Mouse (Mus musculus) lung, embryonic 16.5 days (tissue): Measurements from ENCODE around the gene Psmd3. TPM values are rescaled to one million over a fixed set of nuclear protein-coding genes. Genes with fewer than 3 reads are reported as not detected.

ENCODE experiments used
- ATAC-seq: fragments of 200-750 bp; cut with Nextera tagmentation; 2 replicates; pipeline ENCODE4 v1.8.0; 2017; ENCODE audit warnings: low read depth, mild to moderate bottlenecking, moderate library complexity
- H3K27ac ChIP-seq: fragments of 300-500 bp; sonication (generic); 2 replicates; pipeline ENCODE4 v1.5.1; 2014; ENCODE audit warnings: mild to moderate bottlenecking, control low read depth, low read length
- H3K27me3 ChIP-seq: fragments of 300-500 bp; sonication (generic); 2 replicates; pipeline ENCODE4 v1.6.1; 2014; ENCODE audit warnings: low read depth, low read length, mixed read lengths; ENCODE audit not compliant: control insufficient read depth, insufficient read depth
- H3K36me3 ChIP-seq: fragments of 300-500 bp; sonication (generic); 2 replicates; pipeline ENCODE4 v1.6.1; 2014; ENCODE audit warnings: low read length; ENCODE audit not compliant: control insufficient read depth, insufficient read depth
- H3K4me1 ChIP-seq: fragments of 300-500 bp; sonication (generic); replicated peaks from 2 replicates; pipeline ENCODE4 v1.6.1; 2014; ENCODE audit warnings: low read length, mixed read lengths; ENCODE audit not compliant: control insufficient read depth, insufficient read depth
- H3K4me2 ChIP-seq: fragments of 300-500 bp; sonication (generic); 2 replicates; pipeline ENCODE4 v1.6.1; 2014; ENCODE audit warnings: low read depth, low read length, control low read depth
- H3K4me3 ChIP-seq: fragments of 300-500 bp; sonication (generic); 2 replicates; pipeline ENCODE4 v1.5.1; 2014; ENCODE audit warnings: mild to moderate bottlenecking, low read length, control low read depth
- H3K9ac ChIP-seq: fragments of 300-500 bp; sonication (generic); 2 replicates; pipeline ENCODE4 v1.6.1; 2014; ENCODE audit warnings: low read length, control low read depth
- H3K9me3 ChIP-seq: fragments of 300-500 bp; sonication (generic); 2 replicates; pipeline ENCODE4 v1.6.1; 2016; ENCODE audit warnings: low read length; ENCODE audit not compliant: control insufficient read depth
- WGBS: fragments of 180-500 bp; shearing (Covaris S2); extraction: QIAGEN DNeasy Blood & Tissue Kit; methylation state at CpG from one replicate; pipeline ENCODE4 v1.1.7; 2014; 5-methylcytosine and 5-hydroxymethylcytosine counted together
- polyA plus RNA-seq: library from polyadenylated mRNA; unstranded; fragments of >200 nt; fragmentation: Nextera tagmentation; extraction: Ambion mirVana; gene quantifications from 2 replicates; pipeline ENCODE4 v1.2.1, GENCODE M21; 2015

The Psmd3 gene
- polyA plus RNA-seq, 1 experiment from 2014 or later: 177 TPM

GRCm38 (mm10) chr11:98738428-98738911 lies 56.1 kb downstream of the Psmd3 start:
- ATAC-seq: no peak
- H3K27ac ChIP-seq: no peak overlapping the region
- H3K9ac ChIP-seq: no peak overlapping the region
- no peak overlapping the region for H3K4me2 ChIP-seq
- peaks cover 19% of the 10 kb centered on the region for H3K4me1 ChIP-seq
- no peaks in the 10 kb centered on the region for H3K27me3 ChIP-seq
- no peaks in the 10 kb centered on the region for H3K36me3 ChIP-seq
- 53% methylated on average over 4 of the region's 4 CpGs for WGBS
- H3K4me3 ChIP-seq: no peak overlapping the region
- peaks cover 3% of the 10 kb centered on the region; the same call in 1 of the 2 replicates for H3K9me3 ChIP-seq

DNA sequence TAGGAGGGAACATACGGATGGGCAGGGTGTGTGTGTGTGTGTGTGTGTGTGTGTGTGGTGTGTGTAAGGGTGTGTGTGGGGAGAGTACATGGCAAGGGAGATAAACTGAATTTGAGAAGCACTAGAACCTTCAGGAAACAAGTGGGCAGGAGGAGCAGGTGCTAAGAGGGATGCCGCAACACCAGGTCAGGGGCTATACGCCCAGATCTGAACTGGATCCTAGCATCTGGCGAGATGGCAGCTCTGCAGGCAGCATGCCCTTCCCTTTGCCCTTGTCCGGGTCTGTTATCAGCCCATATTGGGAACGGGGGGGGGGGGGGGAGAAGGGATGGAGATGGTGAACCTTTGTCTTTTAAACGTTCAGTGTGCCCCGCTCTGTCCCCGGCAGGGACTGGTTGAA lies 56.6 kb downstream of the Psmd3 start:
- H3K27me3 ChIP-seq: no peaks in the 10 kb centered on the region
- H3K4me2 ChIP-seq: no peak overlapping the region
- H3K4me1 ChIP-seq: peaks cover 22% of the 10 kb centered on the region
- no peak overlapping the region for H3K27ac ChIP-seq
- no peak for ATAC-seq
- WGBS: 67% methylated on average over 8 of the region's 9 CpGs
- H3K9me3 ChIP-seq: peaks cover 3% of the 10 kb centered on the region; the same call in 1 of the 2 replicates
- no peak overlapping the region for H3K4me3 ChIP-seq
- no peak overlapping the region for H3K9ac ChIP-seq
- no peaks in the 10 kb centered on the region for H3K36me3 ChIP-seq

GRCm38 (mm10) chr11:98740026-98740392 lies 57.7 kb downstream of the Psmd3 start:
- Histone ChIP-seq H3K9me3 (no peaks in the 10 kb centered on the region), H3K27ac (peak overlapping the region; percentile 92), H3K4me1 (peaks cover 33% of the 10 kb centered on the region), H3K4me3 (peak overlapping the region; percentile 85), H3K27me3 (no peaks in the 10 kb centered on the region), H3K9ac (peak overlapping the region; percentile 95), H3K4me2 (peak overlapping the region; percentile 83), H3K36me3 (no peaks in the 10 kb centered on the region)
- ATAC-seq: 0 out of 2 replicates have a peak, but pooled peaks have one; percentile 5
- 7% methylated on average over 8 of the region's 8 CpGs for WGBS

DNA sequence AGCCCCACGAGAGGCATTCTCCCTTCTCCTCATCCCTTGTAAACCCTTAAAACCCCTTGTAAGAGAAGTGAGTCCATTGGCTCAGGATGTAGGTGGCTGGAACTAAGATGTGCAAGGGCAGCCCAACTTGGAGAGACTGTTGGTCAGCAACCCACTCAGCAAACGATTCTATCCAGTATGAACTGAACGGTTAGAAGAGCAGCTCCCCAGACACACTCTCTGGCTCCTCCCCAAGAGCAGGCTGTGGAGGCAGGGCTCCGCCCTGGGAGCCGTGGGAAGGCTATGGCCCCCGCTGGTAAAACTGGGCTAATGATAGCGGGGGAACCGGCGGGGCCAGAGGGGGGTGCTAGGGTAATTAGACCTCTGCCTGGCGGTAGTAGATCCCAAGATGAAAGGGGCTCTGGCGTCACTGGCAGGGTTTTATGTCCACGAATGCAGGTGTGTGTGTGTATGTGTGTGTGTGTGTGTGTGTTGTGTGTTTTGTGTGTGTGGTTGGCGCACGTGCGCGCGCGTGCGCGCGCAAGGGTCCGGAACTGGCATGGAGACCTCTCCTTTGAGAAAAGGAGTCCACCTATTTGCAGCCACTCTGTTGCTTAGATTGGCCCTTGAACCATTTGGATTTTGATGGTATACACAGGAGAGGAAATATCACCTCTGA lies 58.2 kb downstream of the Psmd3 start, which contains the start of gene Thra:
TSS of gene Thra (plus strand) at position 246 of the 658 bp plus-strand sequence.
- ATAC-seq: peak; percentile 64
- no peaks in the 10 kb centered on the region for H3K36me3 ChIP-seq
- 0% methylated on average over 22 of the region's 22 CpGs for WGBS
- peak within 1 kb of the TSS; percentile 92 for H3K27ac ChIP-seq
- H3K27me3 ChIP-seq: no peaks in the 10 kb centered on the region
- peak within 1 kb of the TSS; percentile 85 for H3K4me3 ChIP-seq
- H3K9ac ChIP-seq: peak within 1 kb of the TSS; percentile 95
- H3K9me3 ChIP-seq: no peaks in the 10 kb centered on the region
- peaks cover 38% of the 10 kb centered on the region for H3K4me1 ChIP-seq
- peak within 1 kb of the TSS; percentile 83 for H3K4me2 ChIP-seq

GRCm38 (mm10) chr11:98741051-98741620 lies 58.8 kb downstream of the Psmd3 start:
- H3K9me3 ChIP-seq: no peaks in the 10 kb centered on the region
- peak overlapping the region; percentile 95 for H3K9ac ChIP-seq
- peak overlapping the region; percentile 83 for H3K4me2 ChIP-seq
- WGBS: under 1% methylated on average over 17 of the region's 17 CpGs
- peak overlapping the region; percentile 92 for H3K27ac ChIP-seq
- ATAC-seq: no peak
- H3K4me1 ChIP-seq: peaks cover 44% of the 10 kb centered on the region
- H3K36me3 ChIP-seq: no peaks in the 10 kb centered on the region
- no peaks in the 10 kb centered on the region for H3K27me3 ChIP-seq
- H3K4me3 ChIP-seq: peak overlapping the region; percentile 85

DNA sequence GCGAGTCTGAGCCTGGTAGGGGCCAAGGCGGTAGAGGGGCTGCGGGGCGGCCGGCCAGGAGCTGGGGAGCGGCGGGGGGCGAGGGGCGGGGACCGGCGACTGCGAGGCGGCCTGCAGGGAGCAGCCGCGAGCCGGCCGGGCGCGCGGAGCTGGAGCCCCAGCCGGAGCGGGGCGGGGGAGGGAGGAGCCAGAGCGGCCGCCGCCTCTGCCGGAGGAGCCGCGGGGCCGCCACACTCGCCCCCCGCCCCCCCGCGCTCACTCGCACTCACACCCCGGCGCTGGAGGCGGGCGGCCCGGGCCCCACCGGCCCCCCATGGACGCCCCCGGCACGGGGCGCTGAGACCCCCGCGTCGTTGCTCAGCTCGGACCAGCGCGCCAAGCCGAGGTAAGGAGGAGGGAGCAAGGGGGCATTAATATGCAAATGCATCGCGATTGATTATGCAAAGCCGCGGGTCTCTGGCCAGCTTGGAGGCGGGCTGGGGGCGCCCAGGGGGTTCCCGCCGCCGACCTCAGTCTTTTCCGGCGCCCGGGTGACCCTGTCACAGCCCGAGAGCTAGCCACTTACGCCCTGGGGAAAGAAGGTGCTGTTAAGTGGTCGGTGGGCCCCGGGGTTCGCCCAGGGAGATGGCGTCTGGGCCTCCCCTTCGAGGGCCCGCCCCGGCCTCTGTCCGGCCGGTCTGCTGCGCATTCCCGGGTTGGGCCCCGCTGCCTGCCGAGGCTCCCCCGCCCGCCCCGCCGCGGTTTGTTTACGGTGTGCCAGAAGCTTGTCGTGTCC lies 59.5 kb downstream of the Psmd3 start:
- peaks cover 51% of the 10 kb centered on the region for H3K4me1 ChIP-seq

DNA sequence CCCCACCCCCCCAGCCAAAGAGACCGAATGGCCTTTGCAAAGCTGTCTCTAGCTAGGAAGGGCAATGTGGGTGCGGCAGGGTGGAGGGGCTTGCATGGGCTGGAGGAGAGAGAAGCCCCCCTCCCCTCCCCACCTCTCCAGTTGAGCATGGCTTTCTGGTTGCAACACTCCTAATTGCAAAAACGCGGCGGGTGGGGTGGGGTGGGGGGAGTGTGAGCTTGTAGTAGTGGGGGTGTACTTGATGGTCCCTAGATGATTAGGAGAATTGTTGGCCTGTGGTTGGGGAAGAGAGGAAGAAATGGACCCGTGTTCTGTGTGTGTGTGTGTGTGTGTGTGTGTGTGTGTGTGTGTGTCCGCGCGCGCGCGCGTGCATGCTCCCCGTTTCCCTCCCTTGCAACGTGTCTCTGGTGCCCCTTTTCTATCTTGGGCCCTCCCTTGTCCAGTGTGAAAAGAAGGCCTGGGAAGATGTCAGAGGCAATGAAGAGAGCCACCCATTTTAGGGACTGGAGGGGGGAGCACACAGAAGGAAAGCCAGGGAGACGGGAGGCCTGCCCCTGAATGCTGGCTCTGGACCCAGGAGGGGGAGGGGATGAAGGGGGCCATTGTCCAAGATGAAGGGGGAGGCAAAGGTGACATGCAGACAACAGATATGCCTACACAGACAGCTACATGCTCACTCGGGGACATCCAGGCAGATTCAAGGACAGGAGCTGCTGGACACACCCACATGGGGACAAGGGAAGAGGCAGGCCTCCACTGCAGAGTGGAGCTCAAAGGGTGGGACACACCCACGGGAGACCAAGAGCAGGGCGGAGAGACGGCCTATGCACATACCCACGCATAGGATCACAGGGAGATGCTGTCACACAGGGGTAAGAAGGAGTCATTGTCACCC lies 60.3 kb downstream of the Psmd3 start:
- no peaks in the 10 kb centered on the region for H3K9me3 ChIP-seq
- H3K27ac ChIP-seq: peak overlapping the region; percentile 97
- H3K4me3 ChIP-seq: peak overlapping the region; percentile 85
- H3K4me1 ChIP-seq: peaks cover 58% of the 10 kb centered on the region
- H3K27me3 ChIP-seq: no peaks in the 10 kb centered on the region
- peak; percentile 19; the same call in 1 of the 2 replicates for ATAC-seq
- peak overlapping the region; percentile 95 for H3K9ac ChIP-seq
- no peaks in the 10 kb centered on the region for H3K36me3 ChIP-seq
- under 1% methylated on average over 21 of the region's 21 CpGs for WGBS
- peak overlapping the region; percentile 83 for H3K4me2 ChIP-seq

More for the DNA sequence above, 59.5 kb downstream of the Psmd3 start:
- H3K36me3 ChIP-seq: no peaks in the 10 kb centered on the region
- H3K27ac ChIP-seq: peak overlapping the region; percentile 97
- peak overlapping the region; percentile 95 for H3K9ac ChIP-seq
- peak; percentile 79 for ATAC-seq
- H3K27me3 ChIP-seq: no peaks in the 10 kb centered on the region
- H3K4me3 ChIP-seq: peak overlapping the region; percentile 85
- H3K4me2 ChIP-seq: peak overlapping the region; percentile 83
- 0% methylated on average over 54 of the region's 86 CpGs for WGBS
- H3K9me3 ChIP-seq: no peaks in the 10 kb centered on the region

DNA sequence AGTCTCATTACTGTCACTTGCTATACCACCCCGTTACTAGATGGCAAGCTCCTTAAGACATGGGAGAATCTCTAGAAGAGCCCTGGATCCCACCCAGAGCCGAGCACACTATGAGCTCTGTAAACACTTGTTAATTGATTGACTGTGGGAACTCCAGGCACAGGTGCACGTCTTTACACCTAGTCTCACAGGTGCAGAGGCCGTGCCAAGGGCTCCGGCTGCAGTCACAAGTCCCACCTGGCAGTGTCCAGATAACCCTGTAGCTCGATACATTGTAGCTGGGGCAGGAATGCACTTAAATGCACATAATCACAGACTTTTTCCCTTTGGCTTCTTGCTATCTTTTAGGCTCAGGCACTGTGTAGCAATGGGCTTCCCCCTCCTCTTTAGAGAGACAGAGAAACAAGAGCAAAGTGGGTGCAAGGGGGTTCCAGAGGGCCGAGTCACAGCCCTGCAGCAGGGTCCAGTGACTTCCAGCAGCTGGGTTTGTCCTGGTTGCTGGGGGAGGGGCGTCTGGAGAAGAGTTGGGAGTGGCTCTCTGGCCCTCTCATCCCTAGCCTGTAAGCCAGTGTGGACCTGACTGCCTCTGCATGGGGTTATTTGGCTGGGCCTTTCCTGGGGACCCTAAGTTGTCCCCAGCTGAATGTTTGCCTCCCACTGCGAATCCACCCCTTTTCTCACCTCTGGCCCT lies 61.4 kb downstream of the Psmd3 start:
- peak; percentile 30 for ATAC-seq
- 4% methylated on average over 9 of the region's 9 CpGs for WGBS
- no peaks in the 10 kb centered on the region for H3K9me3 ChIP-seq

More for the DNA sequence above, 61.4 kb downstream of the Psmd3 start:
- Histone ChIP-seq H3K36me3 (no peaks in the 10 kb centered on the region), H3K27ac (peak overlapping the region; percentile 97), H3K4me2 (peak overlapping the region; percentile 83), H3K9ac (peak overlapping the region; percentile 46), H3K27me3 (no peaks in the 10 kb centered on the region), H3K4me1 (peaks cover 70% of the 10 kb centered on the region), H3K4me3 (peak overlapping the region; percentile 85)
